Mouse (Mus musculus): ENCODE results near the gene Nos1ap. TPM values are rescaled to one million over a fixed set of nuclear protein-coding genes. Genes with fewer than 3 reads are reported as not detected.

The Nos1ap gene
- not detected for polyA plus RNA-seq (2017; shearing (Covaris generic))

GRCm38 (mm10) chr1:170589219-170590040 is at the start of gene Nos1ap:
TSS of gene Nos1ap (minus strand) at chr1:170589861.
- ATAC-seq: no peak

- no peak for ATAC-seq
These were observed 49.3 kb upstream of the Nos1ap start for GRCm38 (mm10) chr1:170638941-170639340.

DNA sequence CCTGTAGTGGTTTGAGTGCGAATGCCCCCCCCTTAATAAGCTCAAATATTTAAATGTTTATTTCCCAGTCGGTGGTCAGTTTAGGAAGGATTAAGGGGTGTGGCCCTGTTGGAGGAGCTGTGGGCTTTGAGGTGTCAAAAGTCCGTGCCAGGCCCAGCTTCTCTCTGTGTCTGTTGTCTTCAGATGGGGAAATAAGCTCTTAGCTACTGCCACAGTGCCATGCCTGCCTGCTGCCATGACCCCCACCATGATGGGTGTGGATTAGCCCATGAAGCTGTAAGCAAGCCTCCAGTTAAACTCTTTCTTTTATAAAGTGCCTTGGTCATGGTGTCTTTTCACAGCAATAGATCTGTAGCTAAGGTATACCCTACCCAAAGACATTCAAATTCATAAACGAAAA is 43.2 kb upstream of the Nos1ap start:
- no peak for ATAC-seq

- peak; percentile 82 for ATAC-seq
These were observed 42.7 kb upstream of the Nos1ap start for GRCm38 (mm10) chr1:170632385-170632784.

- no peak for ATAC-seq
These were observed 41.9 kb upstream of the Nos1ap start for GRCm38 (mm10) chr1:170631571-170631970.

- ATAC-seq: no peak
These were observed 40.8 kb upstream of the Nos1ap start for GRCm38 (mm10) chr1:170630489-170630888.

- ATAC-seq: no peak
These were observed 33.8 kb upstream of the Nos1ap start for GRCm38 (mm10) chr1:170623432-170623831.

- no peak for ATAC-seq
These were observed 33.3 kb upstream of the Nos1ap start for GRCm38 (mm10) chr1:170622934-170623333.

- ATAC-seq: no peak
These were observed 30.2 kb upstream of the Nos1ap start for GRCm38 (mm10) chr1:170619686-170620374.

- no peak for ATAC-seq
These were observed 23.6 kb upstream of the Nos1ap start for GRCm38 (mm10) chr1:170612968-170613872.

- ATAC-seq: no peak
These were observed 22.0 kb upstream of the Nos1ap start for GRCm38 (mm10) chr1:170611631-170612030.

- ATAC-seq: no peak
These were observed 21.0 kb upstream of the Nos1ap start for GRCm38 (mm10) chr1:170610695-170611094.

DNA sequence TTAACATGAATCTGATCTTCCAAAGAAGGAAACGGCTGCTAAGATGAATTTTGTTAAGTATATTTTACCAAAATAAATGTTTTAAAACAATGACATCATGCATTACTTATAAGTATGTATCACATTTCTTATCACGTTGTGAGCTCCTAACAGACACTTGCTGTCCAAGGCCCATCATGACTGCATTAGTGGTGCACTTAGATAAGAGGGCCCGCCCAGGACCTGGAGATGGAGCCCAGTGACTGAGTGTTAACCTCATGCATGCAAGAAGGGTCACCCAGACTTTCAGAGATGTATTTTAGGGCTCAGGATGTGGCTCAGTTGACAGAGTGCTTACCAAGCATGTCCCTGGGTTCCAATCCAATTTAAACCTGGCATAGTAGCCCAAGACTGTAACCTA is 20.6 kb upstream of the Nos1ap start:
- no peak for ATAC-seq

DNA sequence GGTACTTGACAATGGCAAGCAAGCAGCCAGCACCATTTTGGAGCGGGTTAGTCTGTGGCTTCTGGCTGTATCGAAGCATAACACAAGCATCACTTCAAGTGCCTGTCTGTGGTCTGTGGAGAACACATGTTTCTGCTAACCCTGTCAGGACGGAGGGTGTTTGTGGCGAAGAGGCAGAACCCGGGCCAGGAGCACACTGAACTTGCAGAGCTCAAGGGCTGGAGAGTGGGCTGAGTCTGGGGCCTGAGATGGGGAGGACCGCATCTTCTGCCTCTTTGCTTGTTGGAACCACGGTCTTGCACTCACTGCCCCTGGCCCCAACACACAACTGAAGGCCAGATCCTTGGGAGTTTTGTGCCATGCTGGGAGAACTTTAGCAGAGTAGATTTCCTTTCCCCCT is 20.2 kb upstream of the Nos1ap start:
- no peak for ATAC-seq

DNA sequence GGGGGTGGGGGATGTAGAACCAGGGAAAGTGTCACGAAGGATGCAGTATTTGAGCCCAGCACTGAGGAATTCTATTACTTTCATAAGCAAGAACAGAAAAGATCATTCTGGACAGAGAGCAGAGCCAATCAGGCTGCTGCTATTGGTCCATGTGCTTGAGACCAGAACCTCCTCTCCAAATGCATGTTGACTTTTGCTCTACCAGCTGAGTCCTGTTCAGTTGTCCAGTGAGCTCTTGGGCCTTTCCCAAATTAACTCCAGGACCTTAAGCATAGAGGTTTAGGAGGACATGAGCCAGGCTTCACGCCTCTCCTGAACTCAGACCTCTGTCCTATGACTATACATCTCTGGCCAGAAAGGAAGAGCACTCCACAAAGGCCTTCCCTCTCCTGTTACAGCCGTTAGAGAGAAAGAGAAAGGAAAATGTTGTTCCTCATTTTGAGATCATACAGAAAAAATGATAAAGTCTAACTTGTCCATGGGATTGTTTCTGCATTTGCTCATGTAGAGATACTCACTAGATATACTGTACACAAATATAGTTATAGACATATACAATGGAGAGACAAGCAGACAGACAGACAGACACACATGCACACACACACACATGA is 18.9 kb upstream of the Nos1ap start:
- ATAC-seq: no peak

DNA sequence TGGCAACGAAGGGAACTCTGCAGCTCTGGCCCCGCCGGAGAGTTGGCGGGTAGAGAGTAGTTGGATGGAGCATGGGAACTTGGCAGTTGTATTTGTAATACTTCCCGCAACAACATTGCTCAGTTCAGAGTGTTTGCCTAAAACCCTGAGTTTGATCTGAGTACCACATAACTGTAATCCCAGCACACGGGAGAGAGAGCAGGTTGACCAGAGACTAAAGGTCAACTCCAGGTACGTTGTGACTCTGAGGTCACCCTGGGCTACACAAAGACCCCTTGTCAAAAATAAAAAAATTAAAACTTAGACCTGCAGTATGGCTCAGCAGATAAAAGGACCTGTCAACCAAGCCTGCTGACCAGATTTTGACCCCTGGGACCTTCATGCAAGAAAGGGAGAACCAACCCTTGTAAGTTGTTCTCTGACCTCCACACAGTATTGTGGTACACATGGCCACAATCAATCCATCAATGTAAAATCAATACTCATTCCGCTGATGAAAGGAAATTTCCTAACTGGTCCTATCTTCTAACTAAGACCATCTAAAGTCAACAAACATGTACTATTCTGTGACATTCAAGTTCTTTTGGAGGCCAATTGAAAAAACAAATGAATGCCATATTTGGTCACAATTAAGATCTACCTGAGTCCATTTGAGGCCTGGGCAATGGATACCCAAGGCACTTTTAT is 17.7 kb upstream of the Nos1ap start:
- no peak for ATAC-seq

- ATAC-seq: no peak
These were observed 15.8 kb upstream of the Nos1ap start for GRCm38 (mm10) chr1:170605228-170606001.

DNA sequence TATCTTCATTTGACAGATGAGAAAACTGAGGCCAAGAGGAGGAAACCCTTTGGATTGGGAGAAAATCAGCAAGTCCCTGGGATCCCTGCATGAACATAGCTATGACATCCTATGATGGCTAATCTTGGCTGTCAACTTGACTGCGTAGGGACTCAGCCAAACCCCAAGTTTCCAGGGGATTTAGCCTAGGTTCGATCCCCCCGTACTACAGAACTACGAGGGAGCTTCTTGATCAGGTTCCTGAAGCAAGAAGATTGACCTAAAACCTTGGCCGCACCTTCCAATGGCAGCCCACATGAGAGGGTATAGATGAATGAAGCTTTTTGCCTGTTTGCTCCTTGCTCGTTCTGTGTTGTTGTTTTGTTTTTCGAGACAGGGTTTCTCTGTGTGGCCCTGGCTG is 4.9 kb upstream of the Nos1ap start:
- no peak for ATAC-seq

GRCm38 (mm10) chr1:170590531-170590930 is 870 bp upstream of the Nos1ap start:
- no peak for ATAC-seq

GRCm38 (mm10) chr1:170590041-170590360 is 340 bp upstream of the Nos1ap start:
- no peak for ATAC-seq

- no peak for ATAC-seq
These were observed 812 bp downstream of the Nos1ap start for GRCm38 (mm10) chr1:170588879-170589218.
